Mouse (Mus musculus) cerebellum, postnatal 25 days (tissue): ENCODE measurements around the gene Evi5.

ENCODE experiments used
- DNase-seq, 2 experiments: peaks; one replicate each; pipeline ENCODE4 v3.0.0; 2021; ENCODE audit warnings: mixed read lengths in 2 of 2

Gene Evi5

GRCm38 (mm10) chr5:107801234-107801633 lies 73.7 kb downstream of the Evi5 start:
- no peak for DNase-seq

DNA sequence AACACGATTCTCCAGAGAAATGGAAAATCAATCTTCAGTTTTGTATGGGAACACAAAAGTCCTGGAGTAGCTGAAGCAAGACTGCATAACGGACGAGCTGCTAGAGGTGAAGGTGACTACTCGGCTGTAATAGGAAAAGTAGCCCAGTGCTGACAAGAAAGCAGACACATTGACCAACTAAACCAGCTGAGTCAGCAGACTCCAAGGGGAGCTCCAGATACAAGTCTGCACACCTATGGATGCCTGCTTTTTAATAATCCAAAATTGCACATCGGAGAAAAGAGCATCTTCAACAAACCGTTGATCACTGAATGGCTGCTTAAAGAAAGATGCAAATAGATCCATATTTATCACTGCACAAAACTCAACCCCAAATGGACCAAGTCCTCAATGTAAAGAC lies 76.6 kb downstream of the Evi5 start:
- DNase-seq: no peak

- no peak for DNase-seq
Measured at GRCm38 (mm10) chr5:107793927-107794326, 81.0 kb downstream of the Evi5 start.

GRCm38 (mm10) chr5:107793258-107793657 lies 81.6 kb downstream of the Evi5 start:
- DNase-seq: no peak

- DNase-seq: no peak
Measured at GRCm38 (mm10) chr5:107792516-107792915, 82.4 kb downstream of the Evi5 start.

- no peak for DNase-seq
Measured at GRCm38 (mm10) chr5:107791966-107792365, 82.9 kb downstream of the Evi5 start.

DNA sequence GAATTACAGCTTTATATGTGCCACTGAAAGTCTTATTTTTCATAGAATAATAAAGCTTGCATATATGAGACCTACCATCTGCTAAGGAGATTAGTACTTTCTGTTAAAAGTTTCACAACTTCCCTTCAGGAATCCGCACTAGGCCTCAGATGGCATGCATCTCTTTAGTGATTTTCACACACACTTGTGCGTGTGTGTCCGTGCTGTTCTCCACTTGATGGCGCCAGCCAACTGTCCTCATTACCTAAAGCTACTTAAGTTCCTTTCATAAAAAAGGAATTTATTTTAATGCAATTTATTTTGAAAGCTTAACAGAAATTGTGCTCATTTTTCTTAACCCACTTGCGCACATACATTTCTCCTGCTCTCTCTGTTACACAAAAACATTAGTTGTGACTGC lies 85.4 kb downstream of the Evi5 start:
- peak in 1 of 2 experiments; percentile 20 for DNase-seq

- DNase-seq: no peak
Measured at GRCm38 (mm10) chr5:107787682-107788443, 87.0 kb downstream of the Evi5 start.

DNA sequence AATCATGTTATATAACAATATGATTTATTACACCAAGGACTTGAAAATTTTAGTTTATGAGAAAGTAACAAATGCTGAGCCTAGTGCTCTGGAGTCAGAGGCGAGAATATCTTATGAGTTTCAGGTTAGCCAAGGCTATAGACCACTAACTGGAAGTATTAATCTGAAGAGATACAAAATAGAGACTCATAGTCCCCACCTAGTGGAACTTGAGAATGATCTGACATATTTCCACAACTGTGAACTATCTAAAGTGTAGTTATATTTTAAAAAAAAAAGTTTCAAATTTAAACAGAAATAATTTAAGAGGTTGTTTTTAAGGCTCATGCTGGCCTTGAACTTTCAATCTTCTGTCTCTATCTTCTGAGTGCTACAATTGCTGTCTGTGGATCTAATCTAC lies 92.5 kb downstream of the Evi5 start:
- no peak for DNase-seq

DNA sequence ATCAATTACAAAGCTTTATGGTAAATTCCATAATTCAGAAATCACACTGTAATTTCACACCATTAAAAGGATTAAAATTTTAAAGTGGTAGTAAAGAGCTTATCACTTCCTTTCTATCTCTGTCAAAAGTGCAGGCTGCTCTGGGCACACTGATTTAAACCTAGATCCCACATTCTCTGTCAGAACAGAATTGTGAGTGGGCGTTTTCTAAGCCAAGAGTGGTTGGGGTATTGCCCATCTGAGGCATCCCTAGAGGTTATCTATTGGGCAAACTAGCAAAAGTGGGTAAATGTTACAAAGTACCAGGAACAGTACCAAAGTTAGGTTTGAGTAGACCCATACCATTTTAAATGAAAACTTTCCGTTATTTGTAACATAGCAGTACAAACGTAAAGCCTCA lies 96.1 kb downstream of the Evi5 start:
- DNase-seq: no peak

DNA sequence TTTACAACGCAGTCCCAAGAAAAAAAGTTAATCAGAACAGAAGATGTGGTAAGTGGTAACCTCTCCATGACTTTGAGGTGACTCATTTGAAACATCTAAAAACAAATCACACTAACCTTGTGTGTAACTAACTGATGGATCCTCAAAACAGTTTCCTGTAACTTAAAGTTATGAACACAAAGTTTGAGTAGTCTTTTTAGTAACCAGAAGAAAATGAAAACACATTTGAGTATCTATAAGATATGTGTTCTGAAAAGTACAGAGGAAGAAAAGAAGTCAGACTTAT lies 97.4 kb downstream of the Evi5 start:
- DNase-seq: no peak

DNA sequence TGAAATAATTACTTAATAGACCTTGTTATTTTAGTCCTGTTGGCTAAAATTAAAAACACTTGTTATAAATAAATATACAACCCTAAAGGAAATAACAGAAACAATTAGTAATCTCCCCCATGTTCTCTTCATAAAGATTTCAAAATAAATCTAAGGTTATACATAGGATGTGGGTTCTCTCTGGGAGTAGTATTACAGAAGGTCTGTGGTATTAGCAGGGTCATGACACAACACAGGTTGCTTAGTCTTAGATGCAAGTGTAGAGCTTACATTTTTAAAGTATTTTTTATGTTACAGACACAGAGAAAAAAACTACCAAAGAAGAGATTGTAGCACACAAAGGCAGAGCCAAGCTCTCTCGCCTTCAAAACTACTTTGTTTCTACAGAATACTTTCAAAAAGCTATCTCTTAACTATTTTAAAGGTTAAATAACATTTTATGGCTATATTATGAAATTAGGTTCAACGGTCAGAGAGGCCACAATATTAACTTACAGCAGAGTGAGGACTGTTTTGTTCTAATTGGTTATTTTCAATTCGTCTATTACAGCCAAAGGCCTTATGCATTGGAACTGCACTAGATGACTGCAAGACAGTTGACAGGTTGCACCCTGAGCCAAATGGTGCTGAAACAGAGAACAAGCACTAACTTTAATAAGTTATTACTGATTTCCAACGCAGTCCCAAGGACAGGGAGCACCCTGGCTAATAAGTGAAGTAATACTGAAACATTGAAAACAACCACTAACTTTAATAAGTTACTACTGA lies 97.9 kb downstream of the Evi5 start:
- DNase-seq: no peak

DNA sequence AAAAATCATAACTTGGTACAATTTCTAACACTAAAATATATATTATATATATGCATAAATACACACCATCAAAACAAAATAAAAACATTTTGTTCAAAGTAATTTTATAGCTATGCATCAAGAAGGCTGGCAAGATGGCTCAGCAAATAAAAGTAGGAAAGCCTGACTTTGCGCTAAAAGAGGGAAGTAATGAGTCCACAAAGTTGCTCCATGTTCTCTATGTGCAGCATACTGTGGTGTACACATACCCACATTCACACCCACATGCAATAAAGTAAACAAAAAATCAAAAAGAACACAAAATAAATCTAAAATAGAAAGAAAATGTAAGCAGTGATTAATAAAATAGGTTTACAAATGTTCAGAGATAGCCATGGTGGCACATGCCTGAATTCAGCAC lies 99.0 kb downstream of the Evi5 start:
- no peak for DNase-seq

DNA sequence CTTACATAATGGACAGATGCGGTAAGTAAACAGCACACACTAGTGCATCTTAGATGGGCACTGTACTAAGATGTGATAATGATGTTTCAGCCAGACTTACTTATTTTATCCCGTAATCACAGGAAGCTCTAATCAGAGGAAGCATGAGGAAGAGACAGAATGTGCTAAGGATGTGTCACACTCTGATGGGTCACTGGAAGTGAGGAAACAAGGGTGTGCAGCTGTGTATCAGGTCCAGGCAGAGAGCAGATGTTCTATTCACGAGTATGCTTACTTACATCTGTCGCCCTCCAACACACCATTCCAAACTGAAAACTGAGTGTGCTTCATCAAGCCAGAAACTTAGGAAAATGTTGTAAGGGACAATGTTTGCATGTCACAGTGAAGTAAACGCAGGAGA lies 102.9 kb downstream of the Evi5 start:
- DNase-seq: no peak

DNA sequence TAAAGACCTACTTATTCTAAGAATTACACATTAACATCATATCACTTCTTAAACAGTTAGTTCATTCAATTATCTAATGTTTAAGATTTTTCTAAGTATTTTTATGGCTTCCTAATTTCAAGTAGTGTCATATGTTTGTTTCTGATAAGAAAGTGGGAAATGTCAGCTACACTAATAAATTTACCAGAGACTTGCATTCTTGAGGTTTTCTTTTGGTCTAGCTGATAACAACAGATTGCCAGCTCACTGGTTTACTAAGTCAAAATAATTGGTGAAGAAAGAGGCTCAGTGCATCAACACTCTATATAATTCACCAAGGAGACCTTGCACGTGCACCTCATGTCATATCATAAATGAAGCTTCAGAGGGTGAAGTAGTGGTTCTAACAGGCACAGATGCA lies 106.7 kb downstream of the Evi5 start:
- no peak for DNase-seq

DNA sequence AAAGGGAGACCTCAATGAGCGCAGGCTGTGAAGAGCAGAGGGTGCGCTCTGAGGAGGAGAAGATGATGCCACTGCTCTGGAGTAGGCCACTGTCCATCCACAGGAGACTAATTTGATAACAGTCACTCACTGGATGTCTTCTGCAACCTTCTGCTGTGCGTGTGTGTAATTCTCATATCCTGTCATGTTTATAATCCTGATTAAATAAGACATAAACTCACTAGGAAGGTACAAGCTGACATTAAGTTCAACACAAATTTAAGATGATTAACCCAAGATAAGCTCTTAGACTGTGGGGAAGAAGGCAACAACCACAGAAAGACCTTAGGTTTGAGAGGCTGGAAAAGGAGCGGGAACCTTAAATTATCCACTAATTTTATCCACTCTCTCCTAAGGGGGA lies 109.0 kb downstream of the Evi5 start:
- DNase-seq: no peak

GRCm38 (mm10) chr5:107764486-107764885 lies 110.4 kb downstream of the Evi5 start:
- DNase-seq: no peak

- DNase-seq: no peak
Measured at GRCm38 (mm10) chr5:107763674-107764073, 111.2 kb downstream of the Evi5 start.

GRCm38 (mm10) chr5:107759121-107759520 lies 115.8 kb downstream of the Evi5 start:
- no peak for DNase-seq

DNA sequence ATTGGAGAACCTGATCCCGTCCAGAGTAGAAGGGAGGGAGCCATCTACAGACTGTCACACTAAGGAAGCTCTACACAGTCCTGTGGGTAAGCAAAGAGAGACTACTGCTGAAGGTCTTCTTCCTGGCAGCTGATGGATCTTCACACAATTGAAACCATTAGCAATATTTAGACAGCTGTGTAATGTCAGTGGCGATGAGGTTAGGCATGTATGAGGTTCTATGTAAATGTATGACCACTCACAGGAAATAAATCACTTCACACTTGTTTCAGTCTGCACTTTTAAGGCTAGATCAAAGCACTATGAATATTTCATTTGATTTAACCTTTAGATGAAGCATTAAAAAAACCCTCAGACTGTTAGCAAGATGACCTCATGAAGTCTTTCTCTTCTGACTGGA lies 118.8 kb downstream of the Evi5 start:
- DNase-seq: no peak

DNA sequence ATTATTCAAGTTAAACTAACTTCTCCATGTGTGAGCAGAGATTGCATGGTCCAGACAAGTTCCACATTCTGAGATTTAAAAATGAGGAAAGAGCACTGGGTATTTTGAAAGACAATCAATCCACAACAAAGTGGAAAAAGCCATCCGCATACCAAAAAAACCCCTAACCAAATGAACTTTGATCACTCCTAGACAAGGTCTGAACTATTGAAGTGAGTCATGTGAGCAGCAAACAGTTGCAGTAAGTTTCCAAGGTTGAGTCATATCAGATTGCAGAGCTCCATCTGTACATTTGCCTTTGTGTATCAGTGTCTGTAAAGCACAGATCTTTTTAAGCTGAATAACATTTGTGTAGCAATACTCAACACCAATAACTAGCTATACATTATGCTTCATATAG lies 120.2 kb downstream of the Evi5 start:
- no peak for DNase-seq

- no peak for DNase-seq
Measured at GRCm38 (mm10) chr5:107753656-107754055, 121.3 kb downstream of the Evi5 start.

DNA sequence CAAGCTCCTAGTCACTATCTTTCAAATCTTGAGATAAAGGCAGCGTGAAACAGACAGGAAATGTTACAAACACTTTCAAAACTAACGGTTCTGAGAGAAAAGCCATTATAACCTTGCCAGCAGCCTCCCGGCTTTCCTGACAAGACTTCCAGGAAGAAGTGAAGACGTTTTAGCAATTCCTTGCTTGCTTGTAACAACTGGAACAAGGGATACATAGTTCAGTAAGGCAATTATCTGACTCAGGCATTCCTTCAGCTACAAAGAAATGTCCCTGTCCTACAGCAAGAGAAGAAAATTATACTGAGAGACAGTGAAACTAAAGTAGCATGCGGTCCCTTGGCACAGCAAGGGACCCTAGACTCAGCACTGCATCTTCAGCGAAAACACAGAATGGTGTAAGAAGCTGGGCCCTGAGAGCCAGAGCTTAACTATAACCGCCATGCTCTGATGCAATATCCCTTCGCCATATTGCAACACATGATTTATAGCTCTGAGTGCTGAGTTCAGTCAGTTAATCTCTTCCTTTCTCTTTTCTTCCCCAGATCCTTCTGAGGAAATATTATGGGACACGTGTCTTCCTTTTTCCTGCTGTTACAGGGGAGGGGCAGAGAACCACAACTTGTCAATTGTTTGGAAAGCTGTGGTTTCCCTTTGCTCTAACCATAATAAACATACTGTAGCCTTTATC lies 125.5 kb downstream of the Evi5 start:
- no peak for DNase-seq

GRCm38 (mm10) chr5:107739023-107739422 lies 135.9 kb downstream of the Evi5 start:
- no peak for DNase-seq
